Mouse (Mus musculus): ENCODE measurements at regions not wholly inside any gene's neighbourhood (a gene's known extent, or its start where the extent isn't known, plus 50 kb on each side); places are given as distances from the start of the nearest gene placed in this dataset.
A peak's percentile ranks its signal among the peaks of the same experiment; 100 is the strongest.

- WGBS, result 86% methylated on average over 5 of the region's 5 CpGs
- no peak overlapping the region for H3K4me3 ChIP-seq (ENCODE audit: low read depth, low read length)
- no peaks in the 10 kb centered on the region for H3K27me3 ChIP-seq (ENCODE audit: control insufficient read depth, insufficient read depth, low read length)
- H3K27ac ChIP-seq (ENCODE audit: low read depth, low read length), result no peak overlapping the region
- H3K36me3 ChIP-seq (ENCODE audit: control insufficient read depth, insufficient read depth, low read length), result no peaks in the 10 kb centered on the region
- H3K9ac ChIP-seq (ENCODE audit: low read length), result no peak overlapping the region
- H3K9me3 ChIP-seq (ENCODE audit: control insufficient read depth, low read length), result no peaks in the 10 kb centered on the region
- DNase-seq (ENCODE audit: low spot score) (no peak), ATAC-seq (replicated peaks; ENCODE audit: low FRiP score) (no peak)
- no peaks in the 10 kb centered on the region; the same call in 1 of the 2 replicates for H3K4me1 ChIP-seq (replicated peaks; ENCODE audit: control insufficient read depth, insufficient read depth, low read length)
- H3K4me2 ChIP-seq (ENCODE audit: low read depth, low read length, severe bottlenecking), result no peak overlapping the region
Observed at GRCm38 (mm10) chr19:14343890-14344289, 254.0 kb downstream of the Tle4 start.

- H3K4me1 ChIP-seq (replicated peaks; ENCODE audit: control insufficient read depth, insufficient read depth, low read length), result no peaks in the 10 kb centered on the region; the same call in 1 of the 2 replicates
- H3K9ac ChIP-seq (ENCODE audit: low read length), result no peak overlapping the region
- WGBS, result 86% methylated on average over 3 of the region's 3 CpGs
- H3K4me3 ChIP-seq (ENCODE audit: low read depth, low read length), result no peak overlapping the region
- no peak overlapping the region for H3K27ac ChIP-seq (ENCODE audit: low read depth, low read length)
- no peak for DNase-seq (ENCODE audit: low spot score)
- H3K4me2 ChIP-seq (ENCODE audit: low read depth, low read length, severe bottlenecking), result no peak overlapping the region
- H3K27me3 ChIP-seq (ENCODE audit: control insufficient read depth, insufficient read depth, low read length), result no peaks in the 10 kb centered on the region
- ATAC-seq (replicated peaks; ENCODE audit: low FRiP score), result no peak
- no peaks in the 10 kb centered on the region for H3K9me3 ChIP-seq (ENCODE audit: control insufficient read depth, low read length)
- H3K36me3 ChIP-seq (ENCODE audit: control insufficient read depth, insufficient read depth, low read length), result no peaks in the 10 kb centered on the region
Observed at GRCm38 (mm10) chr19:14344467-14344866, 253.4 kb downstream of the Tle4 start.

- peak overlapping the region; percentile 28; the same call in 1 of the 2 replicates for H3K27ac ChIP-seq (ENCODE audit: low read depth, low read length)
- no peaks in the 10 kb centered on the region for H3K27me3 ChIP-seq (ENCODE audit: control insufficient read depth, insufficient read depth, low read length)
- no peak overlapping the region for H3K4me2 ChIP-seq (ENCODE audit: low read depth, low read length, severe bottlenecking)
- no peak for ATAC-seq (replicated peaks; ENCODE audit: low FRiP score)
- DNase-seq (ENCODE audit: low spot score), result no peak
- H3K4me1 ChIP-seq (replicated peaks; ENCODE audit: control insufficient read depth, insufficient read depth, low read length), result no peaks in the 10 kb centered on the region; the same call in 1 of the 2 replicates
- H3K9me3 ChIP-seq (ENCODE audit: control insufficient read depth, low read length), result no peaks in the 10 kb centered on the region
- WGBS, result 25% methylated on average over 2 of the region's 2 CpGs
- no peak overlapping the region for H3K4me3 ChIP-seq (ENCODE audit: low read depth, low read length)
- no peaks in the 10 kb centered on the region for H3K36me3 ChIP-seq (ENCODE audit: control insufficient read depth, insufficient read depth, low read length)
- no peak overlapping the region for H3K9ac ChIP-seq (ENCODE audit: low read length)
Observed at GRCm38 (mm10) chr19:14347026-14347425, 250.8 kb downstream of the Tle4 start.

- Histone ChIP-seq H3K4me3 (ENCODE audit: low read depth, low read length) (no peak overlapping the region), H3K9ac (ENCODE audit: low read length) (no peak overlapping the region), H3K9me3 (ENCODE audit: control insufficient read depth, low read length) (no peaks in the 10 kb centered on the region), H3K4me1 (replicated peaks; ENCODE audit: control insufficient read depth, insufficient read depth, low read length) (no peaks in the 10 kb centered on the region; the same call in 1 of the 2 replicates), H3K27me3 (ENCODE audit: control insufficient read depth, insufficient read depth, low read length) (no peaks in the 10 kb centered on the region), H3K36me3 (ENCODE audit: control insufficient read depth, insufficient read depth, low read length) (no peaks in the 10 kb centered on the region), H3K4me2 (ENCODE audit: low read depth, low read length, severe bottlenecking) (no peak overlapping the region), H3K27ac (ENCODE audit: low read depth, low read length) (peak overlapping the region; percentile 28; the same call in 1 of the 2 replicates)
- DNase-seq (ENCODE audit: low spot score), result no peak
- no peak for ATAC-seq (replicated peaks; ENCODE audit: low FRiP score)
Observed at GRCm38 (mm10) chr19:14347429-14347828, 250.4 kb downstream of the Tle4 start.

GRCm38 (mm10) chr19:14349753-14350152 is 248.1 kb downstream of the Tle4 start:
- no peaks in the 10 kb centered on the region for H3K9me3 ChIP-seq (ENCODE audit: control insufficient read depth, low read length)
- no peak for ATAC-seq (replicated peaks; ENCODE audit: low FRiP score)
- no peaks in the 10 kb centered on the region for H3K36me3 ChIP-seq (ENCODE audit: control insufficient read depth, insufficient read depth, low read length)
- no peak overlapping the region for H3K4me2 ChIP-seq (ENCODE audit: low read depth, low read length, severe bottlenecking)
- H3K27me3 ChIP-seq (ENCODE audit: control insufficient read depth, insufficient read depth, low read length), result no peaks in the 10 kb centered on the region
- no peak overlapping the region for H3K9ac ChIP-seq (ENCODE audit: low read length)
- WGBS, result 80% methylated on average over 2 of the region's 2 CpGs
- no peak overlapping the region for H3K4me3 ChIP-seq (ENCODE audit: low read depth, low read length)
- H3K4me1 ChIP-seq (replicated peaks; ENCODE audit: control insufficient read depth, insufficient read depth, low read length), result no peaks in the 10 kb centered on the region; the same call in 1 of the 2 replicates
- no peak for DNase-seq (ENCODE audit: low spot score)
- H3K27ac ChIP-seq (ENCODE audit: low read depth, low read length), result no peak overlapping the region

- Histone ChIP-seq H3K9ac (ENCODE audit: low read length) (no peak overlapping the region), H3K27me3 (ENCODE audit: control insufficient read depth, insufficient read depth, low read length) (no peaks in the 10 kb centered on the region), H3K4me3 (ENCODE audit: low read depth, low read length) (no peak overlapping the region), H3K4me1 (replicated peaks; ENCODE audit: control insufficient read depth, insufficient read depth, low read length) (no peaks in the 10 kb centered on the region; the same call in 1 of the 2 replicates), H3K4me2 (ENCODE audit: low read depth, low read length, severe bottlenecking) (no peak overlapping the region), H3K27ac (ENCODE audit: low read depth, low read length) (no peak overlapping the region), H3K36me3 (ENCODE audit: control insufficient read depth, insufficient read depth, low read length) (no peaks in the 10 kb centered on the region), H3K9me3 (ENCODE audit: control insufficient read depth, low read length) (no peaks in the 10 kb centered on the region)
- ATAC-seq (replicated peaks; ENCODE audit: low FRiP score), result no peak
- WGBS, result 82% methylated on average over 4 of the region's 4 CpGs
- DNase-seq (ENCODE audit: low spot score), result no peak
Observed at GRCm38 (mm10) chr19:14351728-14352340, 246.0 kb downstream of the Tle4 start.

GRCm38 (mm10) chr19:14352551-14352950 is 245.3 kb downstream of the Tle4 start:
- 96% methylated on average over 3 of the region's 3 CpGs for WGBS
- Histone ChIP-seq H3K27ac (ENCODE audit: low read depth, low read length) (no peak overlapping the region), H3K4me2 (ENCODE audit: low read depth, low read length, severe bottlenecking) (no peak overlapping the region), H3K27me3 (ENCODE audit: control insufficient read depth, insufficient read depth, low read length) (no peaks in the 10 kb centered on the region), H3K4me1 (replicated peaks; ENCODE audit: control insufficient read depth, insufficient read depth, low read length) (no peaks in the 10 kb centered on the region), H3K36me3 (ENCODE audit: control insufficient read depth, insufficient read depth, low read length) (no peaks in the 10 kb centered on the region), H3K4me3 (ENCODE audit: low read depth, low read length) (no peak overlapping the region), H3K9ac (ENCODE audit: low read length) (no peak overlapping the region), H3K9me3 (ENCODE audit: control insufficient read depth, low read length) (no peaks in the 10 kb centered on the region)
- DNase-seq (ENCODE audit: low spot score) (no peak), ATAC-seq (replicated peaks; ENCODE audit: low FRiP score) (no peak)

- ATAC-seq (replicated peaks; ENCODE audit: low FRiP score), result no peak
- H3K27me3 ChIP-seq (ENCODE audit: control insufficient read depth, insufficient read depth, low read length), result no peaks in the 10 kb centered on the region
- WGBS, result 87% methylated on average over 4 of the region's 4 CpGs
Observed at GRCm38 (mm10) chr19:14353151-14353550, 244.7 kb downstream of the Tle4 start.

GRCm38 (mm10) chr19:14355128-14355527 is 242.7 kb downstream of the Tle4 start:
- DNase-seq (ENCODE audit: low spot score) (no peak), ATAC-seq (replicated peaks; ENCODE audit: low FRiP score) (no peak)
- WGBS, result 85% methylated on average over 2 of the region's 2 CpGs
- no peaks in the 10 kb centered on the region for H3K4me1 ChIP-seq (replicated peaks; ENCODE audit: control insufficient read depth, insufficient read depth, low read length)
- H3K36me3 ChIP-seq (ENCODE audit: control insufficient read depth, insufficient read depth, low read length), result no peaks in the 10 kb centered on the region
- no peak overlapping the region for H3K4me3 ChIP-seq (ENCODE audit: low read depth, low read length)
- no peak overlapping the region for H3K27ac ChIP-seq (ENCODE audit: low read depth, low read length)
- H3K4me2 ChIP-seq (ENCODE audit: low read depth, low read length, severe bottlenecking), result no peak overlapping the region
- no peaks in the 10 kb centered on the region for H3K9me3 ChIP-seq (ENCODE audit: control insufficient read depth, low read length)
- no peak overlapping the region for H3K9ac ChIP-seq (ENCODE audit: low read length)
- no peaks in the 10 kb centered on the region for H3K27me3 ChIP-seq (ENCODE audit: control insufficient read depth, insufficient read depth, low read length)

More at GRCm38 (mm10) chr19:14353151-14353550, 244.7 kb downstream of the Tle4 start:
- H3K27ac ChIP-seq (ENCODE audit: low read depth, low read length), result no peak overlapping the region
- H3K9ac ChIP-seq (ENCODE audit: low read length), result no peak overlapping the region
- H3K4me3 ChIP-seq (ENCODE audit: low read depth, low read length), result no peak overlapping the region
- H3K36me3 ChIP-seq (ENCODE audit: control insufficient read depth, insufficient read depth, low read length), result no peaks in the 10 kb centered on the region
- DNase-seq (ENCODE audit: low spot score), result no peak
- H3K4me1 ChIP-seq (replicated peaks; ENCODE audit: control insufficient read depth, insufficient read depth, low read length), result no peaks in the 10 kb centered on the region
- H3K9me3 ChIP-seq (ENCODE audit: control insufficient read depth, low read length), result no peaks in the 10 kb centered on the region
- H3K4me2 ChIP-seq (ENCODE audit: low read depth, low read length, severe bottlenecking), result no peak overlapping the region
